Mouse (Mus musculus): ENCODE measurements around the gene Tex16. TPM values are rescaled to one million over a fixed set of nuclear protein-coding genes. Genes with fewer than 3 reads are reported as not detected.

Gene Tex16
- not detected for polyA plus RNA-seq (2012; fragmentation: generic; extraction: Trizol)
- long read RNA-seq, experiment 1 = 0 reads
- long read RNA-seq, experiment 2 = 0 reads

GRCm38 (mm10) chrX:112010707-112011106 is at the start of gene Tex16:
TSS of gene Tex16 (plus strand) at chrX:112011007.
- Histone ChIP-seq H3K79me3 (ENCODE audit: low read depth) (no peaks in the 10 kb centered on the region), H3K27me3 (ENCODE audit: control insufficient read depth, insufficient read depth, insufficient read length) (no peaks in the 10 kb centered on the region), H3K4me3 (ENCODE audit: insufficient read depth, poor library complexity, severe bottlenecking) (no peak within 1 kb of the TSS), H3ac (ENCODE audit: control insufficient read depth, insufficient read length, low read depth) (no peak within 1 kb of the TSS), H3K36me3 (ENCODE audit: control insufficient read depth, insufficient read depth) (no peaks in the 10 kb centered on the region), H3K79me2 (ENCODE audit: control insufficient read depth, insufficient read depth) (no peaks in the 10 kb centered on the region)
- no peak for TF ChIP-seq CTCF (IDR thresholded peaks at IDR 0.05; ENCODE audit: control insufficient read depth, insufficient read depth, insufficient read length)
- TF ChIP-seq USF1 (IDR thresholded peaks at IDR 0.05; ENCODE audit: low read depth) = no peak
- no peak for TF ChIP-seq MAX (IDR thresholded peaks at IDR 0.05)
- no peak for TF ChIP-seq FOSL1 (IDR thresholded peaks at IDR 0.05; ENCODE audit: insufficient read depth, low read length, poor library complexity, severe bottlenecking)
- no peak for TF ChIP-seq MYOG (IDR thresholded peaks at IDR 0.05; ENCODE audit: control insufficient read depth, extremely low read depth, insufficient read length)
- no peak for TF ChIP-seq MYOD1 (IDR thresholded peaks at IDR 0.05; ENCODE audit: control insufficient read depth, insufficient read length, low read depth)
- TF ChIP-seq CEBPB (IDR thresholded peaks at IDR 0.05; ENCODE audit: low read depth) = no peak

- no peak for TF ChIP-seq MAX (IDR thresholded peaks at IDR 0.05)
- TF ChIP-seq MYOG (IDR thresholded peaks at IDR 0.05; ENCODE audit: control insufficient read depth, extremely low read depth, insufficient read length) = no peak
- no peak for TF ChIP-seq CTCF (IDR thresholded peaks at IDR 0.05; ENCODE audit: control insufficient read depth, insufficient read depth, insufficient read length)
- TF ChIP-seq USF1 (IDR thresholded peaks at IDR 0.05; ENCODE audit: low read depth) = no peak
- H3K79me3 ChIP-seq (ENCODE audit: low read depth) = no peaks in the 10 kb centered on the region
- no peaks in the 10 kb centered on the region for H3K36me3 ChIP-seq (ENCODE audit: control insufficient read depth, insufficient read depth)
- H3ac ChIP-seq (ENCODE audit: control insufficient read depth, insufficient read length, low read depth) = no peak overlapping the region
- no peaks in the 10 kb centered on the region for H3K27me3 ChIP-seq (ENCODE audit: control insufficient read depth, insufficient read depth, insufficient read length)
- no peak overlapping the region for H3K4me3 ChIP-seq (ENCODE audit: insufficient read depth, poor library complexity, severe bottlenecking)
- H3K79me2 ChIP-seq (ENCODE audit: control insufficient read depth, insufficient read depth) = no peaks in the 10 kb centered on the region
These were observed 11.1 kb upstream of the Tex16 start for GRCm38 (mm10) chrX:111999661-112000060.

Other genes starting within 250 kb of the Tex16 start
- not detected for gene Gm45194, start 119.6 kb upstream of the Tex16 start, polyA plus RNA-seq (2012; fragmentation: generic; extraction: Trizol)
- not detected for gene 4933403O08Rik, start 228.0 kb downstream of the Tex16 start, polyA plus RNA-seq (2012; fragmentation: generic; extraction: Trizol)